Mouse (Mus musculus): ENCODE data around the gene Atrn. TPM values are rescaled to one million over a fixed set of nuclear protein-coding genes. Genes with fewer than 3 reads are reported as not detected.
A peak's percentile ranks its signal among the peaks of the same experiment; 100 is the strongest.

Gene Atrn
- polyA plus RNA-seq, 1 experiment from 2014 or later = 13.4 TPM

DNA sequence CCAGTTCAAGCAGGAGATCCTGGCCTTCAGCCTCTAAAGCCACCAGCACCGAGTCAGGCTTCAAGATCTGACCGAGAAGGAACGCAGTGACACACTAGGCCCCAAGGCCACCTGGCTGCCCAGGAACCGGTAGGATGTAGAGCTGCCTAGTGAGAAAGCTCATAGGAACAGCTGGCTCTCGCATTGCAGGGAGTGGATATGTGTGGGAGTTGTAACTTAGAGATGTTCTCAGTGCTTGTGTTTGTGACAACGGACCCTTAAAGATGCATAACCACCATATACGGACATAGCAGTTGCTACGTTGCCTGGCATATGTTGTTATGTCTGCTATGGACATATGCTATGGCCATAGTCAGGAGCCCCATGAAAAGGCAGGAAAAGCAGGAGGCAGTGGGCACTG, 152.4 kb downstream of the Atrn start:
- no peaks in the 10 kb centered on the region for H3K79me2 ChIP-seq (ENCODE audit: inconsistent target)
- H3K4me3 ChIP-seq (ENCODE audit: inconsistent target) = no peak overlapping the region
- no peaks in the 10 kb centered on the region for H3K36me3 ChIP-seq (ENCODE audit: inconsistent target)
- 93% methylated on average over 8 of the region's 8 CpGs for WGBS (ENCODE audit: missing documents)
- H3K27ac ChIP-seq = no peak overlapping the region

DNA sequence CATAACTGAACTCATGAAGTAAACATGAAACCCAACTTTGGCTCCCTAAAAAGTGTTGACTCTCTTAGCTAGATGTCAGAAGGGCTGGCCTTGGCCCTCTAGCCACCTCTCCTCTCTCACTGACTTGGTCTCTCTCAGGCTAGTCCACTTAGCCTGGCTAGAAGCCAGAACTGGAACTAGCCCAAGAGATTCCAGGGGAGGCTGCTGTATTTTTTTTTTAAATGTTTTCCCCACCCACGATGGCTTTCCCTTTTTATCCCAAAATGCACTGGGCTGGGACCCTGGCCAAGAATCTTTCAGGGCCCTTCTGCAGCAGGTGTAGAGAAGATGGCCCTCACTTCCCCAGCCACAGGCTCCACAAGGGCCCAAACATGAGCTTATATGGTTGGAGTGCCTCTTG, 153.1 kb downstream of the Atrn start:
- Histone ChIP-seq H3K4me3 (ENCODE audit: inconsistent target) (no peak overlapping the region), H3K27ac (no peak overlapping the region), H3K79me2 (ENCODE audit: inconsistent target) (no peaks in the 10 kb centered on the region), H3K36me3 (ENCODE audit: inconsistent target) (no peaks in the 10 kb centered on the region)
- 78% methylated on average over 1 of the region's 1 CpGs for WGBS (ENCODE audit: missing documents)

DNA sequence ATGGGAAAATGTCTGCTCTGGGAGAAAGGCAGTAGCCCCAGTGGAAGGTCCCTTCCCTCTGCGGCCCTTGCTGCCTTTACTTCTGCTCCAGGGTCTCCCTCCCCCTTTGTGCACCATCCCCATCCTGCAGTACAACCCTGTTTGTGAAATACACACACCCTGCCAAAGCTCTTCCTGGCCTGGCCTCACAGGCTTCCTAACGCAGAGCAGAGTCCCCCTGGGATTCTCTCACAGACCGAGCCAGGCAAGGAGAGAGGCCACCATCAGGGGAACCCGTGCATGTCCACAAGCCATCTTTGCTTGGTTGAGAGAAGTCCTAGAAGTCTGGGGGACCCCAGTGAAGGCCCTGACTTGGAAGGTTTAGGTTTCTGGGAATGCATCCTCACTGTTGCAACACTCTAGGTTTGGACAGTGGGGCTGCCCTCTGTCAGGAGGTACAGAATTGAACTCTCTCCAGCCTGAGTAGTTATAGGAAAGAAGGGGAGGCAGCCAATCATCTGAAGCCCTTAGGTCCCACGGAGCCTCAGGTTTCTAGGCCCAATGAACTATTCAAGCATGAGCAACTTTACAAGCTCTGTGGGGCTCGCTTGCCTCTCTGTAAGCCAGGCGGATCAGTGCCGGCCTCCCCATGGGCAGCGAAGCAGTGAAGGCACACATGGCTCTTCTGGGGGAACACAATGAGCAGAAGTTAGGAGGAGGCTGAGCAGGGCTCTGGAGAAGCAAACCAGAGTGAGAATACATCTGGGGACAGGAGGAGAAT, 153.7 kb downstream of the Atrn start:
- H3K4me3 ChIP-seq (ENCODE audit: inconsistent target) = no peak overlapping the region
- no peak overlapping the region for H3K27ac ChIP-seq
- no peaks in the 10 kb centered on the region for H3K36me3 ChIP-seq (ENCODE audit: inconsistent target)
- H3K79me2 ChIP-seq (ENCODE audit: inconsistent target) = no peaks in the 10 kb centered on the region
- 95% methylated on average over 9 of the region's 9 CpGs for WGBS (ENCODE audit: missing documents)

DNA sequence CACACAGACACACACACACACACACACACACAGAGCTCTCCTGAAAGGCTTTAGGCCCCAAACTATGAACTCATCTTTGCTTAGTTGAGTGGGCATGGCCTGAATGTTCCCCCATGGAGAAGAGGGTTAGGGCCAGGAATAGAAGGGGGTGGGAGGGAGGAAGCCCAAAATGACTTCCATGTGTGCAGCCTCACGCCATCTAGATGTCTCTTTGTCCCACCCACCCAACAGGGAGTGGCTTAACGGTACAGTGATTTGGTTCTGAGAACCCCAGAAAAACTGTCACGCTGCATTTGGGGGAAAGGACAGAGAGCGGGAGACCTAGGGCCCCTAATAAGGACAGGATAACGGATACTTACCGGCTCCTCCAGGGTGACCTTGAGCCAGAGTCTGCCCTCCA, 154.5 kb downstream of the Atrn start:
- Histone ChIP-seq H3K27ac (no peak overlapping the region), H3K36me3 (ENCODE audit: inconsistent target) (no peaks in the 10 kb centered on the region), H3K4me3 (ENCODE audit: inconsistent target) (no peak overlapping the region), H3K79me2 (ENCODE audit: inconsistent target) (no peaks in the 10 kb centered on the region)
- 94% methylated on average over 6 of the region's 6 CpGs for WGBS (ENCODE audit: missing documents)

DNA sequence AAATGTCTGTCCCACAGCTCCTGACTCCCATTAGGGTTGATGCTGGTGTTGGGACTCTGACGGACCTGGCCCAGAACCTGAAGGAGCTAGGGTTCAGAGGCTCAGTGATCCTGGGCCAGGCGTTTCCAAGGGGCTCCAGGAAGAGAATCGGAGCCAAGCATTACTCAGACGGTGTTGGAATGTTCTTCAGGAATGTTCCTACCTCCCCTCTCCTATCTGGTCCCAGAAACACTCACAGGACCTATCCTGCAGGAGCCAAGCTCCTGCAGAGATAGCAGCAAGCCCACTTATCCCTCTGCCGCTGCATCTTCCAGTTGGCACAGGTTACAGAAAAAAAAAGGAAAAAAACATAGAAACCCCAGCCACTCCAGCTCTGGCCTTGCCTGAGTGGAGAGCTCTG, 155.3 kb downstream of the Atrn start:
- Histone ChIP-seq H3K27ac (no peak overlapping the region), H3K36me3 (ENCODE audit: inconsistent target) (no peaks in the 10 kb centered on the region), H3K4me3 (ENCODE audit: inconsistent target) (no peak overlapping the region), H3K79me2 (ENCODE audit: inconsistent target) (no peaks in the 10 kb centered on the region)
- WGBS (ENCODE audit: missing documents) = 87% methylated on average over 5 of the region's 5 CpGs

DNA sequence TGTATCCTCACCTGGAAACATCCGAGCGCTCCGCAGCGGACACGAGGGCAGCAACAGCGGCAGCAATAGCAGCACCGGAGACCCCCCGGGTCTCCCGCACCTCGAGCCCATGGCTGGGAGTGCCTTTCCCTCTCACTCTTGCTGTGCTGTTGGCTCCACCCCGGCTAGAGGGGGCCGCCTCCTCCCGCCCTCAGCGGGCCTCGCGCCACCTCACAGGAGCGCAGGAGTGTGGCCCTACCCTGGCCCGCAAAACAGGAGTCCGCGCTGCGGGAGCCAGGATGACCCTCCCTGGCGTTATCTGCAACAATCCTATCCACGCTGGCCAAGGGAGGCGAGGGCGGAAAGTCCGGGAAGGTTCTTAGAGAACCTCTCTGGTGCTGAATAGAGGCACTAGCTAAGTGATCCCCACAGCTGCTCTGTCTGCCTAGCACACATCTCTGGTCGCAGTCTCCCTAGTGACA, 157.1 kb downstream of the Atrn start, which contains the start of gene Adam33:
Gene Adam33, minus strand, starts transcription at position 411 of the 461 bp plus-strand sequence.
- no peaks in the 10 kb centered on the region for H3K36me3 ChIP-seq (ENCODE audit: inconsistent target)
- WGBS (ENCODE audit: missing documents) = 16% methylated on average over 27 of the region's 27 CpGs
- H3K27ac ChIP-seq = no peak within 1 kb of the TSS
- H3K4me3 ChIP-seq (ENCODE audit: inconsistent target) = peak within 1 kb of the TSS; percentile 8; the same call in 1 of the 2 replicates
- H3K79me2 ChIP-seq (ENCODE audit: inconsistent target) = no peaks in the 10 kb centered on the region

DNA sequence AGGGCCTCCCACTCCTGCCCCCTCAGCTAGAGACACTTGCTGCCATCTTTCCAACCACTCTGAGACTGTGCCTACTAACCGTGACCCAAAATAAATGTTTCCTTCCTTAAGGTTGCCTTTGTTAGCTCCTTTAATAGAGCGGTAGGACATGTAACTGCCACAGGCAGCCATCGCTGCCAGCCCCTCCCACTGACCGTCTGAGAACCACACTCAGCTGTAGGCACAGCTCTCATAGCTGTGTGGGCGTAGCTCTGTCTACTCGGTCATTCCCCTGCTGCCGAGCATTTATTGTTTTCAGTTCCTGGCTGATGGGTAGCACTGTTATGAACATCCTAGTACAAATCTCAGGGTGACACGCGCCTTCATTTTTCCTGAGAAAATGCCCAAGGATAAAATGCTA, 160.0 kb downstream of the Atrn start:
- 75% methylated on average over 9 of the region's 9 CpGs for WGBS (ENCODE audit: missing documents)
- no peaks in the 10 kb centered on the region for H3K79me2 ChIP-seq (ENCODE audit: inconsistent target)

DNA sequence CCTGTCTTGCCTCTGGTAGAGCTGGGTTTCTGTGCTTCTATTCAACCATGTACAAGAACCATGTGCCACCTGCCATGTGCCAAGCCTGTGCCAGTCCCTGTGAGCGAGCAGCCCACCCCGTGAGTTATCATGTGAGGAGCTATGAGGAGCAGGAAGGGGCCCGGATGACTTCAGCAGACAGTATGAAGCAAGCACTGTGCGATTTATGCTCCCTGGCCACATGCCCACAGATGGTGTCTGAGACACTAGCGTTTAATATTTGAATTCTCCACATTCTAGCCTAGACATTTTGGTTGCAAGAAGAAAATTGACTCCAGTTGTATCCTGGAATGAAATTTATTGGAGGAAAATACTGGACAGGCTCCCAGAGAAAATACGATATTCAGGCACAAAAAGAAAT, 161.2 kb downstream of the Atrn start:
- peak overlapping the region; percentile 7; the same call in 1 of the 2 replicates for H3K27ac ChIP-seq
- H3K79me2 ChIP-seq (ENCODE audit: inconsistent target) = no peaks in the 10 kb centered on the region
- no peak overlapping the region for H3K4me3 ChIP-seq (ENCODE audit: inconsistent target)
- H3K36me3 ChIP-seq (ENCODE audit: inconsistent target) = peaks cover 29% of the 10 kb centered on the region
- WGBS (ENCODE audit: missing documents) = 57% methylated on average over 6 of the region's 6 CpGs

More for the DNA sequence above, 160.0 kb downstream of the Atrn start:
- Histone ChIP-seq H3K27ac (no peak overlapping the region), H3K36me3 (ENCODE audit: inconsistent target) (peaks cover 19% of the 10 kb centered on the region), H3K4me3 (ENCODE audit: inconsistent target) (no peak overlapping the region)

DNA sequence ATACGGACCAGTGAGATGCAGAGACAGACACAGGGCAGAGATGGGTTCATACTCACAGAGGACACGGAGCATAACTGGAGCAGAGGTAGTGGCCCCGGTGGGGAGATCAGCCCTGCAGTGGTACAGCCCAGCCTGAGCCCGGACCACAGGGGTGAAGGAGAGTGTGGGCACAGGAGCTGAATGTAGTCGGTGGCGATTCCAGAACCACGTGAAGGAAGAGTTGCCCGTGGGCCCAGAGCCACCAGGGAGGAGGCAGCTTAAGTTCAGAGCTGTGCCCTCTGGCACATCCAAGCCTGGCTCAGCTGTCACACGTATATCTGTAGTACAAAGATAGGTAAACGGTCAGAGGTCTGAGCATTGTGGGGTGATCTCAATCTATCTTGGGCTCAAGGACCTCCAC, 166.2 kb downstream of the Atrn start:
- H3K79me2 ChIP-seq (ENCODE audit: inconsistent target) = no peaks in the 10 kb centered on the region
- no peak overlapping the region for H3K27ac ChIP-seq
- H3K4me3 ChIP-seq (ENCODE audit: inconsistent target) = no peak overlapping the region
- WGBS (ENCODE audit: missing documents) = 85% methylated on average over 10 of the region's 10 CpGs
- peaks cover 78% of the 10 kb centered on the region for H3K36me3 ChIP-seq (ENCODE audit: inconsistent target)

Other genes starting within 250 kb of the Atrn start
- gene Ddrgk1, start 241.8 kb upstream of the Atrn start, polyA plus RNA-seq (2018) = 102 to 199 TPM (median 109 TPM) in 3 replicates
- gene Itpa, start 238.9 kb upstream of the Atrn start, polyA plus RNA-seq (2018) = 15.9 to 46.2 TPM (median 32.9 TPM) in 3 replicates
- gene Slc4a11, start 209.0 kb upstream of the Atrn start, polyA plus RNA-seq (2018) = 0.10 to 0.53 TPM (median 0.38 TPM) in 3 replicates
- gene 4930402H24Rik, start 89 bp upstream of the Atrn start, polyA plus RNA-seq (2018) = 12.1 to 15.5 TPM (median 12.6 TPM) in 3 replicates
- 1.2 to 7.8 TPM (median 2.4 TPM) in 3 replicates for gene Gfra4, start 136.6 kb downstream of the Atrn start, polyA plus RNA-seq (2018)
- 5.1 to 26.4 TPM (median 5.5 TPM) in 3 replicates for gene Adam33, start 157.3 kb downstream of the Atrn start, polyA plus RNA-seq (2018)
- gene Siglec1, start 180.3 kb downstream of the Atrn start, polyA plus RNA-seq (2018) = 63.7 to 152 TPM (median 102 TPM) in 3 replicates
- gene Hspa12b, start 220.8 kb downstream of the Atrn start, polyA plus RNA-seq (2018) = 0.06 to 0.17 TPM in 2 of 3 replicates, not detected in the other
- not detected in 3 replicates for gene Gm11037, start 227.0 kb downstream of the Atrn start, polyA plus RNA-seq (2018)